Mouse (Mus musculus): ENCODE data around the gene Cdh13. TPM values are rescaled to one million over a fixed set of nuclear protein-coding genes. Genes with fewer than 3 reads are reported as not detected.
A peak's percentile ranks its signal among the peaks of the same experiment; 100 is the strongest.
"Not testable (repeated sequence)": the region's sequence is repeated elsewhere in the genome, so short reads cannot be mapped to it uniquely, and the experiment has no call there.

Cdh13 gene
- total RNA-seq, 1 experiment from 2014 or later: 6.3 TPM

DNA sequence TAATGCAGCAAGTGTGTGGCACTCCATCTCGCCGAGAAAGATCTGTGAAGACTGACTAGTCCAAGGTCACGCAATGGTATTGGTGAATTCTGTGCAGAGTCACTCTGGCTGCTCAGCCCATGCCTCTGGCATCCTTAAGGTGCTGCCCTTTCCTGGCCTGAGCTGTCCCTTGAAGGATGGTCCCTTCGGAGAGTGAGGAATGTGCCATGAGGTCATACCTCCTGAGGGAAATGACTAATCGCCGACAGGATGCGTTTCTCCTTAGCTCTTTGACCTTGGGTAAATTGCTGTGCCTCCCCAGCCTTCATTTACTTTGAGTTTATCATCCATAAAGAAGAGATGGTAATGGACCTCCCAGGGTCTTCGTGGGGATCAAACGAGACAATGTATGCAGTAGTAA lies 395.8 kb downstream of the Cdh13 start:
- DNase-seq: no peak

DNA sequence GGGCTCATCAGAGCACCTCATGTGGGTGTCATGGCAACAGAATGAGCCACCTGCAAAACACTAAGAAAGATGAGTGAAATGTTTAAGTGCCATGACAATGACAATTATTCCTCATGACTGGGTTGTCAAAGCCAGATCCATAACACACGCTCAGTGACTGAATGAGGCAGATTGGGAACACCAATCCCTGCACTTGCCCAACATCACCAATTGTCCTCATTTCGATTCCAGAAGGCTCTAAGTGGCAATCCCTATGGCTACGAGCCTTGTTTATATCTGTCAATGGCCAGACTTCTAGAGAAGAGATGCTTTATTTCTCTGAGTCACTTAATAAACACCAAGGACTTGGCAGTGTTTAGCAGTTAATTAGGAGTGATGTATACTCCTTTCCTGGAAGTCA lies 399.9 kb downstream of the Cdh13 start:
- no peak for DNase-seq

DNA sequence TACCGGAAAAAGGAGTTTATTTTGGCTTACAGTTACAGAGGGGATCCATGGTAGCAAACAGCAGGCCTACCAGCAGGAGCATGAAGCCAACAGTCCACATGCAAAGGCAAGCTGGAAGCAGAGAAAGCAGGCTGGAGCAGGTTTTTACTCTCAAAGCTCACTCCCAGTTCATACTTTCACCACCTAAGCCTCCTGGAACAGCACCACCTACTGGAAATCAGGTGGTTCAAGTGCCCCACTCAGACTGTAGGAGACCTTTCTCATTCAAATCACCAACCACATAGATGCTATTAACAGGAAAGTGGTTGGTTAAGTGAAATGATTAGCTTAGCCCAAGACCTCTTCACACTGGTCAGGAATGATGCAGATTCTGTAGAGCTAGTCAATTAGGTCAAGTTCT lies 402.3 kb downstream of the Cdh13 start:
- no peak for DNase-seq

DNA sequence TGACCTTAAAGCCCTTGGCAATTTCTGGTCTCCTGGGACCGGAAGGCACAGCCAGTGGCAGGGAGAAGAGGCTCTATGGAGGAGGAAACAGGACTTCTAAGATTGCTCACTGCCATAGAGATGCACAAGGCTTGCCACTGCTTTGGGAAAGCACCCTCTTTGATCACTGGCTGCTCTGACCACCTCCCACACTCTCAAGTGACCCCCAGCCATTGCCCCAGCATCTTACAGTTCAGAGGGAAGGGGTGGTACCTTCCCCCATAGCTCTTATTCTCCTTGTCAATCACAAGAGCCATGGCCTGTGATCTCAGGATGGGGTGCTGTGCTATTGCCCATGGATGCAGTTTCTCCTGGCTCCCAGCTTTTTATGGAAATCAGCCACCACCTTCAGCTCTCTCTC lies 406.3 kb downstream of the Cdh13 start:
- DNase-seq: no peak

DNA sequence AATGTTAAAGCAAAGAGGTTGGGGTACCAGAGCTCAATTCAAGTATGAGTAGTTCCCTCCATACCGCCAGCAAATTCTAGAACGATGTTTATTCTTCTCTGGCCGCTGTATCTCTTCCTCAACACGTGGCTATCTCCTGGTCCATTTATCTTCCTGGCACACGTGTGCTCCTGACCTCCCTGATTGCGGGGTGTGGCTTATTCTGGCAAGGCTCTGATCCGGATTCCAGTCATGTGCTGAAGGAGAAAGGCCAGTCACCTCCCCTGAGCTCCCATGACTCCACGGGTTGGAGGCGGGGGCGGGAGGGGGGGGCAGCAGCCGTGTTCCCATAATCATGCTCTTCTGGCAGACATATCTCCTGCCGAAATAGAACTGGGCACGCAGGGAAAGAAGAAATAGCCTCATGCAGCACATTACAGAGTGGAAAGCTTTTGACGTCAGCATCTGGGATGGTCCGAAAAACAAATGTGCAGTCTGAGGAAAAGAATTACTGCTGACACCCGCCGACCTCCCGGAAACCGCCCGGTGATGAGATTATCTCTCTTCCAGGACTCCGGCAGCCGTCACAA lies 417.9 kb downstream of the Cdh13 start:
- DNase-seq: no peak

DNA sequence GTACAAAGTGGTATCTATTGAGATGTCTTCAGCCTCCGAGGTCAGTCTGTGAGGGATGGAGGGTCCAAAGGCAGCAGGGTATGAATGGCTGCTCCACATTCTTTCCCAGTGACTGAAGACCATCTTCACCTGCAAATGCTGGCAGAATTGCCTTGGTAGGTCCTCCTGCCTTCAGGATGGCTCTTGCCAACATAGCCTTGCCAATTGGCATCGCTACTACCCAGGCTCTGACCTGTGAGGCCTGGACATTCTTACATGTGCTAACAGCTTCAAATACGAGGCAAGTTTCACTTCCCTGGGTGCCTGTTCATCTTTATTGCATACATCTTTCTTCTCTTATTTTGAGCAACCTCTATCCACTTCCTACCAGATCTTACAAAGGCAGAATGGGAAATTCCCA lies 425.8 kb downstream of the Cdh13 start:
- no peak for DNase-seq

DNA sequence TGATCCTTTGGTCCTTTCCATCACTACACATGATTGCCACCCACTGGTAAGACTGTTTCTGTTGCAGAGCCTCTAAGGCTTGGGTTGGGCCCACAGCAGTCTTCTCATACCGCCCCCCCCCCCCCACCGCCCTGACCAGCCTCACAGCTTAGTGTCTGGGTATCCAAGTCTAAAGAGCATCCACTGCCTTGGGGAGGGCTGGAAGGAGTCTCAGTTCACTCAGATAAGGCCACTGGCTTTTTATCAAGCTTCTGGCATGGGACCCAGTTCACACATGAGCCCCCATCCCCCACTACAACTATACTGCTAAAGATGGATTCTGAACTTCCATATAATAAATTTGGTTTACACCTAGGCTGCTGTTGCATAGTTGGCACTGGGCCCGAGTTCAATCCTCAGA lies 428.1 kb downstream of the Cdh13 start:
- no peak for DNase-seq

DNA sequence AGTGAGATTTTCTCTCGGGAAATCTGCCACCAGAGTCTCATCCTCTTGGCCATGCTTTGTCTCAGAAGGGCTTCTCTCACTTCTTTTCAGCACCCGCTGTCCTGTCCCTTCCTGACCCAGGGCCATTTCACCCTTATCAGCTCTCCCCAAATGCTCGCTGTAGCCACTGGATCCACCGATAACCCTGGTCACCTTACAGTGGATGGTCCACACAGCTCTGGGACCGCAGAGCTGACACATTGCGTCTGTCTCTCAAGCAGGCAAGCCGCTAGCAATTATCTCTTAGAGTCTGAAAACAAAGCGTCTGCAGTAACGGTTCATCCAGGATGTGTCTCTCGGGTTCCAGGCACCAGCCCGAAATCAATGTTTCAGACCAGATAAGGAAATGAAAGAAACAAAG lies 429.6 kb downstream of the Cdh13 start:
- no peak for DNase-seq

DNA sequence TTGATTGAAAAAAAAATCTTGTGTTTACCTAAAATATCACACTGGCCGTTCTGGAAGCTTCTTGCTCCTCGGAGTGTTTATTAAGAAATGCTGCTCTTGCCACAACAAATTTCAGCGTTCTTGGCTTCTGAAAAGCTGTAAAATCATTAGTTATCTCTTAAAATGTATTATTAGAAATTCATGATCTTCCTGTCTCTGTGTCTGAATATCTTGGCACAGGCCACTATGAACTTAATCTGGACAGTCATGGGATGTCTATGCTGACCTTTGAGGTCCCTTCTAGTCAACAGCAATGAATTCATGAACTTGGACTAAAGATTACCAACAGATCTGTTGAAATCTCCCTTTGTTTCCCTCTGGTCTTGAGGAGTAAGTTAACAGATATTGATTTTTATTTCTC lies 430.1 kb downstream of the Cdh13 start:
- no peak for DNase-seq

DNA sequence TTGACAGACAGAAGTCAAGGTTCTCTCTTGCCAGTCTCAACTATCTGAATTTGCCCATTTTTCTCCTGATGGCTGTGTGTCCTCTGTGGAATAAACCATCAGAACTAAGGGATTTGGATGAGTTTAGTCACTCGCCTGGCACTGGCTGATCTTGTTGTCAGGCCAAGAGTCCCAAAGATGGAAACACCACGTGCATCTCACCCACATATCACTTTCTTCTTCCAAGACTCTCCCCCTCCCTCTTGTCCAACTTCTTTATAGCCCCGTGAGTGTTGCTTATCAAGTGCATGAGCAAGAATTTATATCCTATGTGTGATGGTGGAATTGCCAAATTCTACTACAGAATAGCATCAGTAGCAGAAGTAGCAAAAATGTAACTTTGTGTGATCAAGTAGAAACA lies 439.4 kb downstream of the Cdh13 start:
- no peak for DNase-seq

DNA sequence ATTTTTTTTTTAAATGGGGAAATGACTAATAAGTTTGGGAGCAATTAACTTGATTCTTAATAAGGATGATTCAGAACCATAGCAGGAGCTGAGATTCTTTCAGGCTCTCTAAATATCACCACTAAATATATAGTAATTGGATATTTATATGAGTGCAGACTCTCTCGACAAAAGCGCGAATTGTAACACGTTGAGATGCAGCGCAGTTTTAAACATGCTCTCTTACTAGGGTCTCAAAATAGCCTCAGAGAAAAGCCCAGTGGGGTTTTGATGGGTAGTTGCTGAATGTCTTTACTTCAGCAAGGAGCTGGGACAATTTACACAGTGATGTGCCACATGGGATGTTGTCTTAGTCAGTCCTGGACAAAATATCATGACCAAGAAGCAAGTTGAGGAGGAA lies 442.1 kb downstream of the Cdh13 start:
- no peak for DNase-seq

DNA sequence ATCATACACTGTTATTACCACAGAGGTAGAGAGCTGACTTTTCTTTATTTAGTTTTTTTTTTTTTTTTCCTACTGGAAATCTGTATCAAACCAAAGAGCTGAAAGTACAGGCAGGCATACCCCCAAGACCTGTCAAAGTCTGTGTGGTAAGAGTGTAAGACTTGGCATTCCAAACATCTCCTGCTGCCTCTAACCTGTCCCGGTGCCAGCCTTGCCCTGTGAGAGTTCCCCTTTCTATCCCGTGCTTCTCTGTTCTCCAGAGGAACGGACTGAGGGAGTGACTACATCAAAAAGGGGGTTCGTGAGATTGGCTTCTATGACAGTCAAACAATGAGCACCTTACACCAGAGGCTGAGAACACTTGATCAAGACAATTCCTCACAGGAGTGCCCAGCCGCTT lies 458.2 kb downstream of the Cdh13 start:
- DNase-seq: no peak

DNA sequence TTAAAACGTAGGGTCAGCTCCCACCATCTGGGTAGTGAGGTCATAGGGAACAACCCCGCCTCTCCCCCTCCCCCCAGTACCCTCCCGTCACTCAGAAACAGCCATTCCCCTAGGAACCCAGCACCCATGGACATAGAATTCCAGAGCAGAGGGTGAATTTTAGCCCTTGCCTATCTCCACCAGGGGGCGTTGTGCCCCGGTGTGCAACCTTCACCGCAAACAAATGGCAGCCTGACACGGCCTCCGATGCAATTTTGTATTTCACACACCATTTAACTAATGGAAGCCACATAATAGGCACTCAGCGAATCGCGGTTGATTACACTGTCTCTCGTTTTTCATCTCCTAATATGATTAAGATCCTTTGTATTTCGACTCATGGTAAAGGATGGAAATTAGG lies 461.5 kb downstream of the Cdh13 start:
- no peak for DNase-seq

DNA sequence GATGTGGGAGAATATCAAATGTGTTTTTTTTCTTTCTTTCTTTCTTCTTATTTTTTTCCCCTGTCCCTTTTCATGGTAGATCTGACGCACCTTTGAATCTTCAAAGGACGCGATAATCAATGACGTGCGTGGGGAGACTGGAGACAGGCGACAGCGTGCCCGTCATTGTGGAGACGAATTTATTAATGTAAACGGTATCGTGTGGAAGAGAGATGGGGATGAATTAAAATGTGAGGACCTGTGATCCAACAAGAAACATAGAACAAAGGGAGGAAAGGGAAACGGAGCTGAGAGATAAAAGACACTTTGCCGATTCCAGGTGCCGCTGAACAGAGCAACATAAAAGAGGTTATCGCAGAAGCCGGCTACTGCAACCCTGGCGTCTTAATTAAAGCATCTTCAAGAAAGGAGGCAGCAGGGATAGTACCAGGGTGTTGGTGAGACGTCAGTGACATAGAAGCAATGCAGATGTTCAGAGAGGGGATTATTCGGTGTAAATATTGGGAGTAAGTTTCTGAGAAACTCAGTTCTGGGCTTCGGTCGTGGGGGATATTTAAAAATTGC lies 464.6 kb downstream of the Cdh13 start:
- no peak for DNase-seq

DNA sequence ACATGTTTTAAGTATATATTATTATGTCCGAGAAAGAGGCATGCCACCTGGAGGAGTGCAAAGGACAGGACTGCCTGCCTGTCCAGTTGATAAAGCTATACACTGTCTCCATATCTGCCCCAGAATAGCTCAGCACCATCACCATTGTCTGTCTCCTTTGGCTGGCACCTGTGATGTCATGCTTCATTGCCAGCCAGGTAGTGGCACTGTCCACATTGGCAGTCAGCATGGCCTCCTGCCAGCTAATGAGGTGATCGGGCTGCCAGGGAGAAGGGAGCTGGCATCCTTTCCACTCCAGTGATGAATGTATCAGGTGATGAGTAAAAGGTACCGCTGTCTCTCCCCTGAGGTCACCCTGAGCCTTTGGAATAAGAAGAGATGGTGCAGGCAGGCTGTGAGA lies 465.7 kb downstream of the Cdh13 start:
- DNase-seq: peak; percentile 4

DNA sequence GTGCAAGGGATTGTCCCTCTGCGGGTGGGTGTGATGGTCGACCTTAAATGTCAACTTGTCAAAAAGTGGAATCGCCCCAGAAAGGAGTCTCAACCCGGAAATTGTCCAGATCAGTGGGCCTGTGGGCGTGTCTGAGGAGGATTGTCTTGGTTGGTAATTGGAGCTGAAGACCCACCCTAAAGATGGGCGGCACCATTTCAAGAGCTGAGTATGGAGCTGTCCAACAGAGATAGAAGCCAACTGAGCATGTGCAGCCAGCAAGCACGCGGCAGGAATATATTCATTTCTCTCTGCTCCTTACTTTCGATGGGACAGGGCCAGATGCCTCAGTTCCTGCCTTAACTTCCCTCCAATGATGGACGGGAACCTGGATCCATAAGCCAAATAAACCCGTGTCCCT lies 466.3 kb downstream of the Cdh13 start:
- no peak for DNase-seq

DNA sequence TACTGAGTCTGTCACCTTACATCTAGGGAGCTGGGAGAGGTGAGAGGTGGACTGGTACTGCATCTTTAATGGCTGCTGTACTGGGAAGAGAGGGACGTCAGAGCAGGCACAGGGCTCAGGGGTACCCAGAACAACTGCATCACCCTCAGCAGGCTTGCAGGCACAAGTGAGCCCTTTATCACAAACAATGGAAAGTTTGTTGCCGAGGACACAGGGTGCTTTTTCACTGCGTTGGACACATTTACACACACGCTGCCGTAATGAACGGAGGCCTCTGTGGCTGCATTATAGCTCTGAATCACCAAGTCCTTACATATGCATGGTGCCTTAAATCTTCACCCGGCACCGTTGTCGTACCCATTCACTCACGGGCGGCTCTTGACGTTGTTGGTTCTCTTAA lies 470.2 kb downstream of the Cdh13 start:
- DNase-seq: no peak

DNA sequence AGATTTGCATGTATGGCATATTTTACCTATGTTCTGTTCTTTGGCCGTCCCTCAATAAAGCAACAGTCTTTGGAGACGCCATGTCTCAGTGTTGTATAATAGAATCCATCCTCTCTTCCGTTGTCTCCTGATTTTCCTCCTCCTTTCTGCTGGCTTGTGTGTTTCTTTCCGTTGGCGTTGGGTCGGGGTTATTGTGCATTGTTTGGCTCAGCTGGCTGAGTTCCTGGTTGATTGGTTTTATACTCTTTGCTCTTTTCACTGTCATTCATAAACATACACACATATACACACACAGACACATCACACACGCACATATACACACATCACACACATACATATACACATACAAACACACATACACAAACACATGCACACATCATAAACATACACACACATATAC lies 470.6 kb downstream of the Cdh13 start:
- DNase-seq: no peak

DNA sequence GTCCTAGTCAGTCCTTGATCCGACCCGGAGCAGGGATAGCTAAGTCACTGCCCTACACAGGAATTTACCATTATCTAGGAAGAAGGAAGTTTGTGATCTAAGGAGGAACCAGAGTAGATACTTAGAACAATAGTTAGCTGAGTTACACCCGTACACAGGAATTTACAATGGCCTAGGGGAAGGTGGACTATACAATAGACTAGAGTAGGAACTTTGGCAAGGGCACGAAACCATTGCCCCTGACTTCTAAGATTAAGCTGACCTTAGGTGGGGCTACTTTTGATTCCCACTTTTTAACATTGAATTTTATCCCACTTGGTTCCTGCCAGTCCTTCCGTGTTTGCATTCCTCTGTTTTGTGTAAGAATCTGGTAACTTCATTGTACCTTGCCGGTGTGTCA lies 494.0 kb downstream of the Cdh13 start:
- DNase-seq: not testable (repeated sequence)

DNA sequence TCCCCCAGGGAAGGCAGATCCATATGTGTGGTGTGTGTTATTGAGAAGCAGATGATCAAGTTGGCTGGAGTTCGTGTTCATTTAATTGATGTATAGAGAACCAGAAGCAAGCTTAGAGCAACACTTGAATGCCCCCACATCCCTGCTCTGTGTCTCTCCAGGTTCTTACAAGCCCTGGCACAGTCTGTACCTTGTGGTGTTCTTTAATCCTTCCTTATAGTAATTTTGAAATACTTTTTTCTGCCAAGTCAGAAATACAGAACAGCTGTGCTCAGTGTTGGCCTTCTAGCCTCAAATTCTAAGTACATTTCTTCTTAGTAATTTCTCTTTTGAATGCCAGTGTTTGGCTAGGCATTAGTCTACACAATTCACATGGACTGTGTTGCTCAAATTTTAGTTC lies 494.8 kb downstream of the Cdh13 start:
- no peak for DNase-seq

DNA sequence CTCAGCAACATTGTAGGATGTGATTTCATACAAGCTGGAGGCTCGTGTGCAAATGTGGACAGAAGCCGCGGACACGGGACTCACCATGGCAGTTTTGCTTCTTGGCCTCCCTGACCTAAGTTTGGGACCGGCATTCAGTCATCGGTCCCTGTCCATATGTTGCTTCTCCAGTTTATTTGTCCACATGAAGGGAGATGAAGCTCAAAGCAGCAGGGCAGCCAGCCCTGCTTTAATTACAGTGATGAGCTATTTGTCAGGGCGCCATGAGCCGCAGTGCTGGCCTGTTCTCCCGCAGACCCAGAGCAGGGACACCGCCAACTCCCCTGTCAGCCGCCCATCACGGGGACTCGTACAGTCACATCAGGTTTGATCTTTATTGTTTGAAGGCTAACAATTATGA lies 502.1 kb downstream of the Cdh13 start:
- no peak for DNase-seq

DNA sequence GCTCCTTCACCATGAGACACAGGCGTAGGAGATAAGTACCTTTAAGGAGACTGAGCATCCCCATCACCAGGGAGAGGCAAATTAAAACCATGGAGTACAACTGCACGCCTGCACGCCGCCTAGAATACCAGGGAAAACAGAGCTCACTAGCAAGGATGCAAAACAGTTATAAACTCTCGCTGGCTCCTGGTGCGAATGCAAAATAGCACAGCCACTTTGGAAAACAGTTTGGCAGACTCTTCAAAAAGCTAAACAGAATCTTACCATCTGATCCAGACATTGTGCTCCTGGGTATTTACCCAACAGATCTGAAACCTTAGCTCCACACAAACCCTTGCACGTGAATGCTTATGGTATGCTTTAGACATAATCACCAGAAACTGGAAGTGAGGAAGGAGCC lies 506.1 kb downstream of the Cdh13 start:
- DNase-seq: no peak

DNA sequence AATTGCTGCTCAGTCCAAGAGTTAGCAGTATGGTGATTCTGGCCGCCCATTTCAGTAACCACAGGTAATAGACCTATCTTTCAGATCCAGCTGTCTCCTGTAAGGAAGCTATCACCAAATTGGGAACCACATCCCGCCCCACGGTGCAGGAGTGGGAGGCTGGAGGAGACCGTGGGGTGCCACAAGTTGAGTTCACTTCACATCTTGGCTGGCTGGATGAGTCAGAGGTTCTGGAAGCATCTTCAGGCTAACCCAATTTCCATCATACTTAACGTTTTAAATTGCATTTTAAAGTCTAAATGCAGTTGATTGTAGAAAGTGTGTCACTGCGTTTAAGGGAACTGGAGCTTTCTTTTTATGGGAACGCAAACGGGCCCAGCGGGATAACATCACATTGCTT lies 511.4 kb downstream of the Cdh13 start:
- no peak for DNase-seq

DNA sequence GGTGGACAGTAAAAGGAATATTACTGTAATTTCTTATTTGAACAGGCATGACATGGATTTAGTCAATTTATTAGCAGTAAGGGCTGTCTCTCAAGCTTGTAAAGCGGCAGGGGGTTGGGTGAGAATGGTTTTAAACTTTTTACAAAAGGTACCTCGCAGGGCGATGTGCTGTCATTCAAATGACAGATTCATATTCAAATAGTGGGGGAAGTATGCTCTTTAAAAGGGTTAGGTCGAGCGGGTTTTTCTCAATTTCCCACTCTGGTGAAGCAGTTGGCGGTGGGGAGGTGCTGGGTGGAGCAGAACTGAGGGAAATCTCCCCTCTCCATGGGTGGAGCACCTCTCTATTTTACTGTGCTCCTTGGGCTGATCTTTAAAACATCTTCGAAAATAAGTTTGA lies 513.0 kb downstream of the Cdh13 start:
- no peak for DNase-seq

DNA sequence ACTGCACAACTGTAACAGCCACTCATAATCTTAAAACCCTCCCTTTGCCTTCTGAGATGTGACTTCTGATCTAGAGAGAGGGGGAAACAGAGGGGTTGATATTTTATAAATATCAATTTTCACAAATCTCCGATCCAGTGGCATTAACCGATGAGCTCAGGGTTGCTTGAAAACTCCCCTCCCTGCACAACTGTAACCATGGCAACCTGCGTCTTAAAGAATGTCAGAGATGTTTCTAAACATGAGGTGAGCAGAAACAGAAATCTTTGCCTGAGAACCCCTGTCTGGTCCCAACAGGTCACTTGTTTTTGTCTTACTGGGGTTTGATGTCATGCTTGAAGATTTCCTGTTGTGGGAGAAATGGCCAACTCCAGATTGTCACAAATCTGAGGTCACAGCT lies 513.6 kb downstream of the Cdh13 start:
- no peak for DNase-seq
